Mouse (Mus musculus) gastrocnemius, postnatal 36 days (tissue): ENCODE data around the gene Hcar2. TPM values are rescaled to one million over a fixed set of nuclear protein-coding genes. Genes with fewer than 3 reads are reported as not detected.

ENCODE experiments used
- total RNA-seq, 2 experiments: library from RNA; stranded (reverse); gene quantifications; 2 replicates each; pipeline ENCODE4 v1.2.3; 2021

Hcar2 gene
- total RNA-seq, 2 experiments from 2014 or later: 0.22 TPM; not detected in 1

Other genes starting within 250 kb of the Hcar2 start
- 100 to 1,000 TPM; 264 to 276 TPM for gene Clip1, start 180.9 kb downstream of the Hcar2 start, total RNA-seq
- 10 to 100 TPM in 1 of 2 experiments, 1 to 10 TPM in 1; 9.9 to 17.6 TPM for gene Zcchc8, start 144.4 kb downstream of the Hcar2 start, total RNA-seq
- gene Rsrc2, start 116.1 kb downstream of the Hcar2 start, total RNA-seq: 10 to 100 TPM; 30.2 to 40.5 TPM
- under 1 TPM; 0.69 to 0.92 TPM for gene Kntc1, start 115.8 kb downstream of the Hcar2 start, total RNA-seq
- under 1 TPM in 1 of 2 experiments, not detected in 1; 0.54 TPM for gene Hcar1, start 14.5 kb upstream of the Hcar2 start, total RNA-seq
- 10 to 100 TPM; 40.7 to 42.5 TPM for gene Denr, start 41.7 kb upstream of the Hcar2 start, total RNA-seq
- gene Gm43518, start 61.9 kb upstream of the Hcar2 start, total RNA-seq: under 1 TPM in 1 of 2 experiments, not detected in 1; 0.47 TPM
- 1 to 10 TPM; 1.1 to 1.6 TPM for gene Ccdc62, start 65.2 kb upstream of the Hcar2 start, total RNA-seq
- 1 to 10 TPM; 7.2 to 8.1 TPM for gene Hip1r, start 108.1 kb upstream of the Hcar2 start, total RNA-seq
- 1 to 10 TPM; 4.7 to 4.8 TPM for gene Vps37b, start 166.8 kb upstream of the Hcar2 start, total RNA-seq
- 1 to 10 TPM; 8.1 to 8.8 TPM for gene Abcb9, start 230.3 kb upstream of the Hcar2 start, total RNA-seq
- gene Ogfod2, start 246.8 kb upstream of the Hcar2 start, total RNA-seq: 10 to 100 TPM; 10.5 to 10.6 TPM